Mouse (Mus musculus) right cerebral cortex, postnatal 25 days (tissue): ENCODE results near the gene Slc7a14.
A peak's percentile ranks its signal among the peaks of the same experiment; 100 is the strongest.
"Not testable (repeated sequence)": the region's sequence is repeated elsewhere in the genome, so short reads cannot be mapped to it uniquely, and the experiment has no call there.

Experiments
- DNase-seq: peaks from one replicate; pipeline ENCODE4 v3.0.0; 2022

Slc7a14 gene

DNA sequence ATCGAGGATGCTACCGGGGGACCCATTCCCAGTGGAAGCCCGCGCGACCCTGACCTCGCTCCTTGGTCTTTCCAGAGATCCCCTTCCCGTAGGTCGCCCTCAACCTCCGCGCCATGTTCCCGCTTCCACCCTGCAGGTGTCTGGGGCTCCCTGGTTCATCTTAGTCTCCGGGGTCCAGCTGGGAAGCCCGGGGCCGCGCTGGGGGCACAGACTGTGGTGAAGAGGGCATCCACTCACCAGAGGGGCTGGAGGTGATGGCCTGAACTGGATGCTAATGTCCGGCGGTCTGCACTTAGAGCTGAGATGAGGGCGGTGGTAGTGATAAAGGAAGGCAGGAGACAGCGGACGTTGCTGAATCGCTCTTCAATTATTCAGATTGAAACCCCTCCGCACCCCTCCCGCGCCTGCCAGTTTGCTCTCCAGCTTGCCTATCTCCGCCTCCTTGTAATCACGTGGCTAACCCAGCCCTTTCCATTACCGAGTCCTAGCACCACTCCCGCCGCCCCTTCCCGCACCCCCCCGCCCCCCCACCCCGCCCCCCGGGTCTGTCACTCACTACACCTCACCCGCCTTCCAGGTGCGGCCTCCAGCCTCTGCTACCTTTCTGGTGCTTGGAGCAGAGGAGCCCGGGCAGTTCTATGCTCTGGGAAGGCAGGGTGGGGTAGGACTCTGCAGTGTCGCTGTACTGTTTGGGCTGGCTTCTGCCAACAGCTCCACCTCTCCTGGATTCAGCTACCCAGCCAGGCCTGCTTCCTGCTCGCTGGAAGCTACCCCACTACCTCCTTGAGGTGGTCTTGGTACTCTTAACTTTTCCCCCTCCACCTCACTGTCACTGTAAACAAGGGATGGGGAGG lies at the start of gene Slc7a14:
Slc7a14 (minus strand) TSS at position 445 of the 854 bp plus-strand sequence.
- DNase-seq = peak; percentile 82

- no peak for DNase-seq
These were observed 36.4 kb upstream of the Slc7a14 start for GRCm38 (mm10) chr3:31346540-31346939.

DNA sequence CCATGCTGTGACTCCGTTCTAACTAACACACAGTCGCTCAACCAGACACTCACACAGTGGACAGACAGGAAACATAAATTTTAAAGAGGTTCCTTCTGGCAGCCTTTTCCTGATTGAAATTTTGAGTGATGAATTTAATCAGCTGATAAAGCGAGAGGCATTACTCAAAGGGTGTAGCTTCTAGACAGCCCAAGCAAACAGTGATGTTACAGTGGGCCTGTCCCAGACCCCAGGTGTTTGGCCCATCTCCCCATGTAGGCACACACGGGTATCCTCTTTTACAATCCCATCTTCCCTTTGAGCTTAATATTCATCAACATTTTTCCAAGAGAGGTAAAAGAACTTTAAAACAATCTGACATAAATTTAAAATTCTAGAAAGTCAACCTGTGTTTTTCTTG lies 35.6 kb upstream of the Slc7a14 start:
- no peak for DNase-seq

- DNase-seq = no peak
These were observed 29.1 kb upstream of the Slc7a14 start for GRCm38 (mm10) chr3:31339236-31339635.

- peak; percentile 53 for DNase-seq
These were observed 18.2 kb upstream of the Slc7a14 start for GRCm38 (mm10) chr3:31328237-31328836.

- DNase-seq = no peak
These were observed 17.6 kb upstream of the Slc7a14 start for GRCm38 (mm10) chr3:31327791-31328190.

DNA sequence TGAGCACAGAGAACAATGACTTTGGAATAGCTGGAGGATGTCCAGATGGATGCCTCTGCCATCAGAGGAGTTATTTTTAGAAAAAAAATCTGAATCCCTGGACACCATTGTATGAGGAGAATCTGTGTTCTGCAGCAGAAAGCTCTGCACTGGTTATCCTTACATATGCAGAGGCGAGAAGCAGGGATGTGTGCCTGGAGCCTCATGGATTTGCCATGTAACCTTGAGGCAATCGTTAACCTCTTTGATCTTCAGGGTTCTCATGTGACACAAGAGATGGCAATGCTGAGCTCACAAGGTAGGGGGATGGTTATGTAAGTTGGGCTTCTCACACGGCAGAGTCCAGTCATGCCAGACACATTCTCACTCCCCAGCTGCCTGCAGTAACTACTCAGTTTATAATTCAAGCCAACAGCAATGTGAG lies 14.1 kb upstream of the Slc7a14 start:
- DNase-seq = peak; percentile 19

GRCm38 (mm10) chr3:31309371-31309933 lies 726 bp downstream of the Slc7a14 start:
- peak; percentile 56 for DNase-seq

DNA sequence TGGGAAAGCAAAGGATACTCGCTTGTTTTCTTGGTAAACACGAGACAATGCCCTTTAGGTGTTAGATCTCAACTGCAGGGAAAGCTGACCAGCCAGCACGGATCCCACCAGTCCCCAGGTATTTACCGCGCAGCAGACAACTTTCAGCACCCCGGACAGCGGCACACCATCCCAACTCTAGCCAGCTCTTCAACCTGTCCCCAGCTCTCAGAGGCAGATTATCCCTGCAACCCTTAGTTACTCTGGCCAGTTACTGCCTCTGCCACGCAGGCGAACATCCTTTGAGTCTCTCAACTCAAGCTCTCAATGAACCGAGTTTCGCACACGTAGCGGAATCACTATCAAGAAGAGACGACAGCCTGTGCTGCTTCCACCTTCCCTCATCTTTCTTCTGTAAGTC lies 1.3 kb downstream of the Slc7a14 start:
- DNase-seq = peak; percentile 5

GRCm38 (mm10) chr3:31307936-31308335 lies 2.2 kb downstream of the Slc7a14 start:
- peak; percentile 51 for DNase-seq

GRCm38 (mm10) chr3:31291673-31292602 lies 18.2 kb downstream of the Slc7a14 start:
- DNase-seq = no peak

DNA sequence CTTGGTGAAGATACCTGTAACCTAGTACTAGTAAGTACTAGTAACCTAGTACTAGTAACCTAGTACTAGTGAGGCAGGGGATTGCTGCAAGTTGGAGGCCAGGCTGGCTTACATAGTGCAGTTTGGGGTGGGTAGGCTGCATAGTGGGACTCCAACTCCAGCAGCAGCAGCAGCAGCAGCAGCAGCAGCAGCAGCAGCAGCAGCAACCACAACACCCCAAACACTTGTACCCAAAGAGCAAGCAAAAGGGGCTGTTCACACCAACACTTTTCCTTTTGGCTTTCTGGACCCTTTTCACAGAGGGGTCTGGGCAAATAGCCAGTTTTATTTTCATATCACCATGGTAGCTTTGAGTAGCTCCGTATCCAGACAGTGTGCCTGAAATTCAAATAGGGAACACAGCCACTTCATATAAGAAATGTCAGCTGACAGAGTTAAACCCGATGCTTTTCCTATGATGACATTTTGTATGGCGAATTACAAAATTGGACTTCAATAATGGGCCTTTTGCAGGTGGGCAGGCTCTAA lies 22.7 kb downstream of the Slc7a14 start:
- DNase-seq = no peak

- no peak for DNase-seq
These were observed 29.1 kb downstream of the Slc7a14 start for GRCm38 (mm10) chr3:31281116-31281515.

DNA sequence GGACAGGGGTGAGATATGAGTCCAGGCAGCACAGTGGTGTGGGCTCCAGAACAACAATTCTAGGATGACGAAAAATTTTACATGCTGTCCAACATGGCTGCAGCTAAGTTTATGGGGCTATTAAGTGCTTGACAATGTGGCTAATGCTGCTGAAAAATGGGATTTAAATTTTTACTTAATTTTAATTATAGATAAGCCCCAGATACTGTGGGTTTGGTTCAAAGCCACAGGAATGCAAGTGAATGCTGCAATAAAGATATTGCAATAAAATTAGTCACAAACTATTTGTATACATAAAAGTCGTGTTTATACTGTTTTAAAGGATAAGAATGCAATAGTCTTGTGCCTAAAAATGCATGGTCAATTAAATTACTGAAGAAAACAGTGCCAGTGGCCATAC lies 35.3 kb downstream of the Slc7a14 start:
- DNase-seq = no peak

DNA sequence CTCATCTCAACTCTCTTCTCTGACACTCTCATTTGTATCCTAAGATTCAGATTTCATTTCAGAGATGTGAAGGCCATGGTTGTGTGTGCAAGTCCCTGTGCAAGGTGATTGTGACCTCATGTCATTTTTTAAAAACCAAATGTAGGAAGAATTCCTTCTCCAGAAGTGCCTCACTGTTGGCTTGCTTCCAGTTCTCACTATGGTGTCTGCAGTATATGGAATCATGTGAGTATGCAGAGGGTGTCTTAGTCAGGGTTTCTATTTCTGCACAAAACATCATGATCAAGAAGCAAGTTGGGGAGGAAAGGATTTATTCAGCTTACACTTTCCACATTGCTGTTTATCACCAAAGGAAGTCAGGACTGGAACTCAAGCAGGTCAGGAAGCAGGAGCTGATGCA lies 36.9 kb downstream of the Slc7a14 start:
- not testable (repeated sequence) for DNase-seq

DNA sequence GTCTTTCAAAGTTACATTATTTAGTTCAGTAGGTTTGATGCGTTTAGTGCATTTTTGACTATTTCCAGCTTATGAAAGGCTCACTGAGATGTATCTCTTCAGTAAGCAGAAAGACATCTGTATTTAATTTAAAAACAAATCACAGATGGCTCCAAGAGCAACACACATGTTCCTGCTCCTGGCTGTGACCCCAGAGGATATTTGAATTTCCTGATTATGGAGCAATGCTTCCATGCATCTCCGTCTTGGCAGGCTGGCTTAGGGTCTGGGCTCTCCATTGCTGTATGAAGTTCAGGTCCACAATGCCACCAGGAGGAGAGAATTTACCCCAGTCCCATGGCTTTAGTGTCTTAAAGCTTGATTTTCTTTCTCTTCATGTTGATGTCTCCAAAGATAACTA lies 37.5 kb downstream of the Slc7a14 start:
- no peak for DNase-seq

GRCm38 (mm10) chr3:31269551-31270317 lies 40.4 kb downstream of the Slc7a14 start:
- DNase-seq = no peak

DNA sequence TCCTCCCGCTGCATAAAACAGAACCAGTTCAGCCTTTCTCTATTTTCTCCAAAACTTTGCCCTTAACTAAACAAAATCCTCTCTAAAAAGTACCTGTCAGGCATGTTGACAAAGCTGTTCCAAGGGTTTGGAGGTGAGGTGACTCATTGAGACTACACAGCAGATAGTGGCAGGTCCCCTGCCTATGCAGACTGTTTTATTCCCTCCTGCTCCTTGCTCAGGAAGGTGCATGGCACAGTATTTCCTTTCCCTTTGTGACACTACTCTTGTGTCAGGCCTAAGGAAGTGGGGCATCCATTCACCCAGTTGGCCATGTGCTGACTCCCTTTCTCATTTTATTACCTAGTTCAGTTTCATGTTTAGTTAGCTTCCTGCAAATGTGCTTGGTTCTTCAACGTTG lies 42.3 kb downstream of the Slc7a14 start:
- DNase-seq = no peak

GRCm38 (mm10) chr3:31266941-31267340 lies 43.2 kb downstream of the Slc7a14 start:
- no peak for DNase-seq

- DNase-seq = peak; percentile 27
These were observed 46.6 kb downstream of the Slc7a14 start for GRCm38 (mm10) chr3:31263535-31263934.

DNA sequence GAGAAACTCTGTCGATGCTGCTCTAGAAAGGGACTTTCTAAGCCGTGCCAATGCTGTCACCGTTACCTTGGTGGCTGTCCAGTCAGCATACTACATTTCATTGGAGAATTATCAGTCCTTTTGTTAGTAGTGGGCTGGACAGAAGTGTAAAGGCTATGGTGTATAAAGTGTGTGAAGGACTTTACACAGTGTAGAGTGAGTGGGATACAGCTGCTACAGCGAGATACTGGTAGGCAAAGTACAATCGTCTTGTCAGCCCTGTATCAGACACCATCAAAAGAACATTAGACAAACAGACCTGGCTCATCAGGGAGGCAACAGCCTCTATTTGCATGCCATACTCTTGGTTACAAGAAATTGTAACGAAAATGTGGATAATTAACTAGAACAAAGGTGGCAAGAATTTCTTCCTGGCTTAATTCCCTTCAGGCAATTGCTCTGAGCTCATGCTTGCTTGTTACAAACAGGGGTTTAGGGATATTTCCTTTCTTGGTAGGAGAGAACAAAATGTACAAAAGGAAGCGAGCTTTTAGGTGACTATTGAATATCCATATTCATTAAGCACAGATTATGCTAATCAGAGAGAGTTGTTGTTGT lies 48.7 kb downstream of the Slc7a14 start:
- no peak for DNase-seq
